Mouse (Mus musculus) liver, adult 2 months (tissue): ENCODE results near the gene Wnt5a. TPM values are rescaled to one million over a fixed set of nuclear protein-coding genes. Genes with fewer than 3 reads are reported as not detected.

Experiments used
- DNase-seq: peaks from one replicate; pipeline ENCODE4 v3.0.0-alpha.2; 2011; ENCODE audit warnings: low read depth, low spot score; ENCODE audit errors: extremely low read depth
- H3K27ac ChIP-seq: fragments of 200-500 bp; replicated peaks from 2 replicates; pipeline ENCODE4 v1.5.1; 2012; ENCODE audit warnings: low read depth, mild to moderate bottlenecking, control low read depth, inconsistent platforms, low read length; ENCODE audit not compliant: insufficient read depth
- H3K27me3 ChIP-seq: fragments of 200-500 bp; 2 replicates; pipeline ENCODE4 v1.6.1; 2012; ENCODE audit warnings: mild to moderate bottlenecking, moderate library complexity, low read length, inconsistent platforms; ENCODE audit not compliant: control insufficient read depth, insufficient read depth
- H3K36me3 ChIP-seq: fragments of 200-500 bp; 2 replicates; pipeline ENCODE4 v1.6.1; 2012; ENCODE audit warnings: low read length, inconsistent platforms; ENCODE audit not compliant: control insufficient read depth, insufficient read depth
- H3K4me1 ChIP-seq: fragments of 200-500 bp; 2 replicates; pipeline ENCODE4 v1.6.1; 2011; ENCODE audit warnings: low read length; ENCODE audit not compliant: control insufficient read depth, insufficient read depth
- H3K4me3 ChIP-seq: fragments of 200-500 bp; 2 replicates; pipeline ENCODE4 v1.5.1; 2011; ENCODE audit warnings: low read depth, mild to moderate bottlenecking, control low read depth, low read length, moderate library complexity; ENCODE audit not compliant: insufficient read depth
- H3K79me2 ChIP-seq: fragments of 200-500 bp; 2 replicates; pipeline ENCODE4 v1.6.1; 2012; ENCODE audit warnings: inconsistent platforms, mild to moderate bottlenecking, low read length, moderate library complexity; ENCODE audit not compliant: control insufficient read depth, insufficient read depth
- H3K9ac ChIP-seq: fragments of 200-500 bp; 2 replicates; pipeline ENCODE4 v1.6.1; 2012; ENCODE audit warnings: low read depth, mild to moderate bottlenecking, control low read depth, inconsistent platforms, low read length
- CTCF ChIP-seq: fragments of 200-500 bp; IDR thresholded peaks from 2 replicates; pipeline ENCODE4 v1.5.1; 2011; ENCODE audit warnings: low read depth, low read length, control low read depth
- POLR2A ChIP-seq: fragments of 200-500 bp; IDR thresholded peaks from 2 replicates; pipeline ENCODE4 v1.6.1; 2011; ENCODE audit warnings: low read length, control low read depth; ENCODE audit not compliant: insufficient read depth; ENCODE audit errors: extremely low read depth
- WGBS: fragments of 180-500 bp; shearing (Covaris S2); methylation state at CpG from one replicate; pipeline ENCODE4 v1.1.7; 2018; 5-methylcytosine and 5-hydroxymethylcytosine counted together
- polyA plus RNA-seq: library from polyadenylated mRNA; depleted of rRNA; stranded (reverse); fragments of >200 nt; gene quantifications from 2 replicates; pipeline ENCODE4 v1.2.3, GENCODE M21; 2012
- total RNA-seq: library from RNA; depleted of rRNA; stranded (reverse); fragments of >200 nt; gene quantifications from 2 replicates; pipeline ENCODE4 v1.2.3, GENCODE M21; 2014

The Wnt5a gene
- total and polyA plus RNA-seq, 2 experiments, result 0.46 to 1.5 TPM

DNA sequence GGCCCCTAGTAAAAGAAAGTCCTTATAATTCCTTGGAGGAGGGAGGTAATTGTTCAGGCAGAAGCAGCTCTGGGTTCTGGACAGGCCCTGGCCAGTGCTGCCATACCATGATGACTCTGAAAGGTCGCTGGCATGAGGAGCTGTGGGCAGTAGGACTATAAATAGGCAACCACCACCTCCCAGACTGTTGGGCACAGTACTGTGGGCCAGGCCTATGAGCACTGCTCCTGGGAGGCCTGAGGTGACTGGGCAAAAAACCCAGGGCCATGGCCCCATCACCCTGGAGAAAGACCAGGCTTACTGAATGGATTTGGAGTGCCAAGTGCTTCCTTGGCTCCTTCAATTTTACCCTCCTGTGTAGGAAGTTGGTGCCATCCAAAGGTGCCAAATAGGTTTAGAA, 16.6 kb downstream of the Wnt5a start:
- H3K36me3 ChIP-seq, result no peaks in the 10 kb centered on the region
- 85% methylated on average over 1 of the region's 1 CpGs for WGBS
- no peak for DNase-seq
- no peaks in the 10 kb centered on the region for H3K27me3 ChIP-seq
- no peak for TF ChIP-seq CTCF
- H3K27ac ChIP-seq, result no peak overlapping the region
- no peak overlapping the region for H3K9ac ChIP-seq
- H3K4me3 ChIP-seq, result no peak overlapping the region
- H3K4me1 ChIP-seq, result no peaks in the 10 kb centered on the region
- no peaks in the 10 kb centered on the region for H3K79me2 ChIP-seq

DNA sequence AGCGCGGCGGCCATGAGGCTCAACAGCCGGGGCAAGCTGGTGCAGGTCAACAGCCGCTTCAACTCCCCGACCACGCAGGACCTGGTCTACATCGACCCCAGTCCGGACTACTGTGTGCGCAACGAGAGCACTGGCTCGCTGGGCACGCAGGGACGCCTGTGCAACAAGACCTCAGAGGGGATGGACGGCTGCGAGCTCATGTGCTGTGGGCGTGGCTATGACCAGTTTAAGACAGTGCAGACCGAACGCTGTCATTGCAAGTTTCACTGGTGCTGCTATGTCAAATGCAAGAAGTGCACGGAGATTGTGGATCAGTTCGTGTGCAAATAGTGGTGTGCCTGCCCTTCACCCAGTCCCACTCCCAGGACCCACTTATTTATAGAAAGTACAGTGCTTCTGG, 18.1 kb downstream of the Wnt5a start:
- no peak for TF ChIP-seq POLR2A
- no peak for TF ChIP-seq CTCF

DNA sequence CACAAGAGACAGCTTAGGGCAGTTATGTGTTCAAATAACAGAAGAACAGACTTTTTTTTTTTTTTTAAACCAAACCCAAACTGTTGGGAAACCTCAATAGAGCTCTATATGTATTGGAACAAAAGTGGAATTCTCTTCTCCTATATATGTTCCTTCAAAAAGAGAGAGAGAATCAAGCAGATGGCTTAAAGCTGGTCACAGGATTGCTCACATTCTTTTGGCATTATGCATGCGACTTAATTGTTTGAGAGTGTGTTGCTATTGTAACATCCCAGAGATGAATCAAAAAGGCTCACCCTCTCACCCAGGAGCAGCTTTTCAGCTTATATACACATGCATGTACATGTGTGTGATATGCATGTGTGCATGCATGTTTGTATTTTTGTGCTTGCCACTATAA, 21.0 kb downstream of the Wnt5a start:
- H3K4me3 ChIP-seq, result no peak overlapping the region
- 93% methylated on average over 1 of the region's 1 CpGs for WGBS
- H3K36me3 ChIP-seq, result no peaks in the 10 kb centered on the region
- no peak overlapping the region for H3K9ac ChIP-seq
- no peak overlapping the region for H3K27ac ChIP-seq
- no peaks in the 10 kb centered on the region for H3K4me1 ChIP-seq
- H3K79me2 ChIP-seq, result no peaks in the 10 kb centered on the region
- no peaks in the 10 kb centered on the region for H3K27me3 ChIP-seq
- no peak for TF ChIP-seq CTCF
- no peak for TF ChIP-seq POLR2A
- no peak for DNase-seq

More for the DNA sequence above, 18.1 kb downstream of the Wnt5a start:
- Histone ChIP-seq H3K79me2 (no peaks in the 10 kb centered on the region), H3K36me3 (no peaks in the 10 kb centered on the region), H3K9ac (no peak overlapping the region), H3K4me3 (no peak overlapping the region), H3K4me1 (no peaks in the 10 kb centered on the region), H3K27ac (no peak overlapping the region), H3K27me3 (no peaks in the 10 kb centered on the region)
- 86% methylated on average over 21 of the region's 21 CpGs for WGBS
- no peak for DNase-seq

DNA sequence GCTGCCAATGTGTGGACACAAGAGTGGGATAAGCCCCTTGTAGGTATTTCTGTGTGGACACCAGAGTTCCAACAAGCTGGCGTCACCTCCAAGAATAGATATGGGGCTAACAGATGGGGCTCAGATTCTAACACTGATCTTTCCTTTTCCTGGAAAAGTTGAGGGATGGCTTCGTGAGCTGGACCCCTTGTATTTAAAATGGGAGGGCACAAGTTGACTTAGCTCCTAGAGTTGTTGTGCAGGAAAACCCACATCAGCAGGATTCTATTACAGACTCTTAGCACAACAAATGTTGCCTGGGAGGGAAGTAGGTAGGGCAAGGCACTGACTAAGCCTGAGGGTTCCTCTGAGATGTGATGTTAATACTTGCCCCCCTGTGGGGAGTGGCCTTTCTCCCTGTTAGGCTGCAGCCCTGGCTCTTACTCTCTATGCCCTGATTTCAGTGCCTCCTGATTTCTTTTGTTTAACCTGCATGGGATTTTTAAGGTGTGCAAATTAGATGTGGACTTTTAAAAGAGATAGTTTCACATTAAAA, 23.7 kb downstream of the Wnt5a start:
- TF ChIP-seq POLR2A (no peak), CTCF (no peak)
- no peak for DNase-seq
- Histone ChIP-seq H3K36me3 (no peaks in the 10 kb centered on the region), H3K79me2 (no peaks in the 10 kb centered on the region), H3K4me3 (no peak overlapping the region), H3K27ac (no peak overlapping the region), H3K4me1 (no peaks in the 10 kb centered on the region), H3K27me3 (no peaks in the 10 kb centered on the region), H3K9ac (no peak overlapping the region)
- 84% methylated on average over 2 of the region's 2 CpGs for WGBS

DNA sequence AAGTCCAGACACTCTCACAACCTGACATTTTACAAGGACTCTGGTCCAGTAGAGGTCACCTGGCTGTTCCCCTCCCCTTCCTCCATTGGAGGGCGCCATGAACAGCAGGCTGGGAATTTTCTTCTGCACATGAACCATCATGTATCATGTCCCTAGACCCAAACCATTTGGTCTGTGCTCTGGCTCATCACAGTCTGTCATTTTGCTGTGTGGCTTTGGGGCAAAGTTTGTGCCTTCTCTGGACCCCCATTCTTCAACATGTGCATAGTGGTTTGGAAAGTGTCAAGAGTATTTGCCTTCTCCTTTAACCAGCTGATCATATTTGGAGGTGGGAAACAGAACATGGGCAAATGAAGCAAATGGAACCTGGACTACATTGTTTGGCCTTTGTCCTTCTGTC, 27.0 kb downstream of the Wnt5a start:
- TF ChIP-seq CTCF, result no peak
- TF ChIP-seq POLR2A, result no peak
- H3K27me3 ChIP-seq, result no peaks in the 10 kb centered on the region
- WGBS, result 14% methylated on average over 1 of the region's 1 CpGs
- H3K79me2 ChIP-seq, result no peaks in the 10 kb centered on the region
- H3K9ac ChIP-seq, result no peak overlapping the region
- H3K4me1 ChIP-seq, result no peaks in the 10 kb centered on the region
- H3K4me3 ChIP-seq, result no peak overlapping the region
- H3K36me3 ChIP-seq, result no peaks in the 10 kb centered on the region
- no peak overlapping the region for H3K27ac ChIP-seq
- no peak for DNase-seq

DNA sequence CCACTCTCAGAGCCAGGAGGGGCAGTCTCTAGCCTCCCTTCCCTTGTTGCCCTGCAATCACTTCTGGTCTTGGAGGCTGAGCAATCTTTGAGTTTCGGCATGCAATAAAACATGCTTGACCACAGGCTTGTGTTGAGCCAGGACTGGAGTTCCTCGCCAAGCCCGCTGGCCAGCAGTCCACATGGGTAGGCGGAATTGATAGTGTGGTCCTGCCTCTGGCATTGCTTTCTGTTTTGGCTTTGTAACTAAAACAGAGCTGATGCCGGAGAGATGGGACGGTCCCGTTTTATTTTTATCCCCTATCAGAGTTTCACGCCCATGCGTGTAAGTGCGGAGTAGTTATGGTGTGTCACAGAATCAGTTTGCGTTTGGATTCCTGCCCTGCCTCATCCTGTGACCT, 28.4 kb downstream of the Wnt5a start:
- TF ChIP-seq POLR2A (no peak), CTCF (no peak)
- WGBS, result 84% methylated on average over 11 of the region's 11 CpGs
- peak; percentile 1 for DNase-seq
- Histone ChIP-seq H3K79me2 (no peaks in the 10 kb centered on the region), H3K4me1 (no peaks in the 10 kb centered on the region), H3K27me3 (no peaks in the 10 kb centered on the region), H3K4me3 (no peak overlapping the region), H3K36me3 (no peaks in the 10 kb centered on the region), H3K27ac (no peak overlapping the region), H3K9ac (no peak overlapping the region)
